Mouse (Mus musculus): ENCODE data around the gene Litaf. TPM values are rescaled to one million over a fixed set of nuclear protein-coding genes. Genes with fewer than 3 reads are reported as not detected.
A peak's percentile ranks its signal among the peaks of the same experiment; 100 is the strongest.
"Not testable (repeated sequence)": the region's sequence is repeated elsewhere in the genome, so short reads cannot be mapped to it uniquely, and the experiment has no call there.

The Litaf gene
- polyA plus RNA-seq, 1 experiment from 2014 or later: 71.6 TPM

DNA sequence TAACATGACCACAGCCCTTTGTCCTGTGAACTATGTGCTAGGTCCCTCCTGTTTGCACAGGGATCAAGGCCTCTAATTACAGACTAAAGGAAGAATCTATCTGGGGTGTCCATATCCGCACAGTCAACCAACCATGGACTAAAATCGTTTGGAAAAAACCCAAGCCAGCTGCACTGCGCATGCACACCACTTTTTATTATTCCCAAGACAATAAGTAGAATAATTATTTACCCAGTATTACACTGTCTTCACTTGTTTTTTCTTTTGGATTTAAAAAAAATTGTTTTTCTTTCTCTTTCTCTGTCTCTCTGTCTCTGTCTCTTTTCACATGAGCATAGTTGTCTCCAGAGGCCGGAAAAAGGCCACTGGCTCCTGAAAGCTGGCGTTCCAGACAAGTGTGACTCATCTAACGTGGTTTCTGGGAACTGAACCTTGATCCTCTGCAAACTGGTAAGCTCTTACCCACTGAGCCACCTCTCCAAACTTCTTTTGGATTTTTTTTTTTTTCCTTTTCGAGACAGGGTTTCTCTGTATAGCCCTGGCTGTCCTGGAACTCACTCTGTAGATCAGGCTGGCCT, 84.4 kb downstream of the Litaf start:
- H3K4me3 ChIP-seq (ENCODE audit: low read depth, low read length): no peak overlapping the region
- DNase-seq (ENCODE audit: low spot score): no peak
- H3K4me2 ChIP-seq (replicated peaks; ENCODE audit: low read depth, low read length): no peak overlapping the region
- H3K27ac ChIP-seq (ENCODE audit: low read depth, low read length): no peak overlapping the region
- no peak overlapping the region for H3K9ac ChIP-seq (ENCODE audit: low read depth, low read length)
- WGBS: 68% methylated on average over 7 of the region's 7 CpGs
- no peaks in the 10 kb centered on the region for H3K4me1 ChIP-seq (replicated peaks; ENCODE audit: control insufficient read depth, insufficient read depth, low read length)
- H3K27me3 ChIP-seq (ENCODE audit: control insufficient read depth, insufficient read depth, low read length): no peaks in the 10 kb centered on the region
- no peaks in the 10 kb centered on the region for H3K36me3 ChIP-seq (ENCODE audit: control insufficient read depth, insufficient read depth, low read length)
- no peaks in the 10 kb centered on the region for H3K9me3 ChIP-seq (ENCODE audit: control insufficient read depth, low read length)
- no peak for ATAC-seq (ENCODE audit: low FRiP score)

DNA sequence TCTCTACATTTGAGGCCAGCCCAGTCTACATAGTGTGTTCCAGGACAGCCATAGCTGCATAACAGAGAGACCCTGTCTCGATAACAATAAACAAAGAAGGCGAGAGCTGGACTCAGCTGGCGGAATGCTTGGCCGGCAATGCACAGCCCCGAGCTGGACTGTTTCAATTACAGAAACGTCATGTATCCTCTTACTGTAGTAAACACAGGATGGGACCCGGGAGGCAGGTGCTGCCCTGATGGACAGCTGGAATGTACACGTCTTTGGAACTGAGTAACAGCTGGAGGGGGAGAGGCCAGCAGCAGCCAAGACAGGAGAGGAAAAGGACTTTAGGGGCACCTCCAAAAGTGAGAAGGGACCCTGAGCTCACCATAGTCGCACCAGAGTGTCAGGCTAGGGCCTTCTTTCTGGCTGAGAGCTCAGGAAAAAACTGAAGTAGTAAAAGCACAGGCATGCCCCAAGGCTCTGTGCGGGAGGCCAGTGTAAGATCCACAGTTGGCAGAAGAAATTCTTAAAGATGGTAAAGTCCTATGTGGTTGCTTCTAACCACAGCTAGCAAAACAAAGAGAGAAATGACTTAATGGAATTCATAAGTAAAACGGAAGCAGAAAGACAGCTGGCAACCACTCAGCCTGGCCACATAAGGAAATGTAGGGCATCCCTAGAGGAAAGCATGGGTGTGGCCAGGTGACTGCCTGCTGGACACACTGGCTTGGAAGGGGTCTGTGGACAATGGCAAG, 86.7 kb downstream of the Litaf start:
- Histone ChIP-seq H3K36me3 (ENCODE audit: control insufficient read depth, insufficient read depth, low read length) (no peaks in the 10 kb centered on the region), H3K4me3 (ENCODE audit: low read depth, low read length) (no peak overlapping the region), H3K4me1 (replicated peaks; ENCODE audit: control insufficient read depth, insufficient read depth, low read length) (no peaks in the 10 kb centered on the region), H3K27ac (ENCODE audit: low read depth, low read length) (0 out of 2 replicates have a peak overlapping the region, but pooled peaks have one; percentile 0), H3K27me3 (ENCODE audit: control insufficient read depth, insufficient read depth, low read length) (no peaks in the 10 kb centered on the region), H3K4me2 (replicated peaks; ENCODE audit: low read depth, low read length) (no peak overlapping the region), H3K9ac (ENCODE audit: low read depth, low read length) (no peak overlapping the region), H3K9me3 (ENCODE audit: control insufficient read depth, low read length) (no peaks in the 10 kb centered on the region)
- ATAC-seq (ENCODE audit: low FRiP score) (0 out of 2 replicates have a peak, but pooled peaks have one; percentile 33), DNase-seq (ENCODE audit: low spot score) (no peak)
- WGBS: 66% methylated on average over 11 of the region's 11 CpGs

DNA sequence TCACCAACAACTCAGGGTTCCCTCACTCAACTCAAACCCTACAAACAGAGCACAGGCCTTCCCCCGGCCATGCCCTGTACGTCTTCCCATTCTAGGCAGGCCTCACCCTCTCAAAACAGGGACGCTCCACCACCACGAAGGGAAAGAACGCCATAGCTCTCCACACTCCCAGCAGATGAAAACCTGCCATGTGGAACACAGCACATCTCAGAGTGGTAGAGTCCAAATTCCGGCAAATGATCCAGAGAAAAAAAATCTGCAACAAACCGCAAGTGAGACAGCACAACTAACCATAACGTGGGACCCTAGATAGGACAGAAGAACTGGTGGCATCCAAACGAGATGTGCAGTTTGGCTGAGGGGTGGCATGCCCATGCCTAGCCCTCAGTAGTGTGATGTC, 88.1 kb downstream of the Litaf start:
- ATAC-seq (ENCODE audit: low FRiP score) (no peak), DNase-seq (ENCODE audit: low spot score) (no peak)
- Histone ChIP-seq H3K27ac (ENCODE audit: low read depth, low read length) (no peak overlapping the region), H3K9me3 (ENCODE audit: control insufficient read depth, low read length) (no peaks in the 10 kb centered on the region), H3K4me1 (replicated peaks; ENCODE audit: control insufficient read depth, insufficient read depth, low read length) (peaks cover 2% of the 10 kb centered on the region; the same call in 1 of the 2 replicates), H3K9ac (ENCODE audit: low read depth, low read length) (no peak overlapping the region), H3K27me3 (ENCODE audit: control insufficient read depth, insufficient read depth, low read length) (no peaks in the 10 kb centered on the region), H3K4me2 (replicated peaks; ENCODE audit: low read depth, low read length) (no peak overlapping the region), H3K4me3 (ENCODE audit: low read depth, low read length) (no peak overlapping the region), H3K36me3 (ENCODE audit: control insufficient read depth, insufficient read depth, low read length) (no peaks in the 10 kb centered on the region)
- WGBS: 93% methylated on average over 9 of the region's 9 CpGs

DNA sequence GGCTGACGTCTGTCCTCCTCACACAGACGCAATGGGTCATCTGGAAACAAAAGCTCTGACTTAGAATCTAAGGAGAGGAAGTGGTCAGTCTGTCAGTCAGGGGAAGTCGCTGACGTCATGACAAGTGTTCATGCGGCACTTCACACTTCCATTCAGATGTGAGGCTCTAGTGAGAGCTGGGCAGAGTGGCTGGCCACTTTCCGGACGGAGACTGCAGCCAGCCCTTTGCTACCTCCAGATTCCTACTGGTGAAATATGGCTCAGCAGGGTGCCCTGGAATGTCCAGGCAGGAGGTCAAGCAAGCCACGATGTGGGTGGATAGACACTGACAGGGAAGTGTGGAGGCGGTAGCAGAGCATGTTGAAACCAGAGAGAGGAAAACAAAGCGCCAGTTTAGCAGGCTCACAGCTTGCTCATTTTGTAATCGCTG, 89.7 kb downstream of the Litaf start:
- Histone ChIP-seq H3K9me3 (ENCODE audit: control insufficient read depth, low read length) (no peaks in the 10 kb centered on the region), H3K4me3 (ENCODE audit: low read depth, low read length) (no peak overlapping the region), H3K4me1 (replicated peaks; ENCODE audit: control insufficient read depth, insufficient read depth, low read length) (peaks cover 2% of the 10 kb centered on the region; the same call in 1 of the 2 replicates), H3K27ac (ENCODE audit: low read depth, low read length) (no peak overlapping the region), H3K36me3 (ENCODE audit: control insufficient read depth, insufficient read depth, low read length) (no peaks in the 10 kb centered on the region), H3K27me3 (ENCODE audit: control insufficient read depth, insufficient read depth, low read length) (no peaks in the 10 kb centered on the region), H3K9ac (ENCODE audit: low read depth, low read length) (no peak overlapping the region), H3K4me2 (replicated peaks; ENCODE audit: low read depth, low read length) (no peak overlapping the region)
- DNase-seq (ENCODE audit: low spot score) (no peak), ATAC-seq (ENCODE audit: low FRiP score) (no peak)
- 48% methylated on average over 11 of the region's 11 CpGs for WGBS

DNA sequence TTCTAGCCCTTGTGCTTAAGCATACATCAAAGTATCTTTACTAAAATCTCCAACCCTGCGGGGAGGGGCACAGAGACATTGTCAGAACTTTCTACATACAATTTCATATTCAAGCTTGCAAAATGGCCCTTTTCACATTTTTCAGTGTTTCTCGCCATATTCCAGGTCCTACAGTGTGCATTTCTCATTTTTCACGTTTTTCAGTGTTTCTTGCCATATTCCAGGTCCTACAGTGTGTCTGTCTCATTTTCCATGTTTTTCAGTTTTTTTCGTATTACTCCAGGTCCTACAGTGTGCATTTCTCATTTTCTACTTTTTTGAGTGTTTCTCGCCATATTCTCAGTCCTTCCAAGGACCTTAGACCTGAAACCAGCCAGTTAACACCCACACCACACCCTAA, 91.0 kb downstream of the Litaf start:
- Histone ChIP-seq H3K9me3 (ENCODE audit: control insufficient read depth, low read length) (no peaks in the 10 kb centered on the region), H3K36me3 (ENCODE audit: control insufficient read depth, insufficient read depth, low read length) (no peaks in the 10 kb centered on the region), H3K27ac (ENCODE audit: low read depth, low read length) (no peak overlapping the region), H3K4me1 (replicated peaks; ENCODE audit: control insufficient read depth, insufficient read depth, low read length) (peaks cover 2% of the 10 kb centered on the region; the same call in 1 of the 2 replicates), H3K27me3 (ENCODE audit: control insufficient read depth, insufficient read depth, low read length) (no peaks in the 10 kb centered on the region), H3K4me3 (ENCODE audit: low read depth, low read length) (no peak overlapping the region), H3K4me2 (replicated peaks; ENCODE audit: low read depth, low read length) (no peak overlapping the region), H3K9ac (ENCODE audit: low read depth, low read length) (no peak overlapping the region)
- 77% methylated on average over 5 of the region's 5 CpGs for WGBS
- no peak for DNase-seq (ENCODE audit: low spot score)
- ATAC-seq (ENCODE audit: low FRiP score): peak; percentile 83; the same call in 1 of the 2 replicates

DNA sequence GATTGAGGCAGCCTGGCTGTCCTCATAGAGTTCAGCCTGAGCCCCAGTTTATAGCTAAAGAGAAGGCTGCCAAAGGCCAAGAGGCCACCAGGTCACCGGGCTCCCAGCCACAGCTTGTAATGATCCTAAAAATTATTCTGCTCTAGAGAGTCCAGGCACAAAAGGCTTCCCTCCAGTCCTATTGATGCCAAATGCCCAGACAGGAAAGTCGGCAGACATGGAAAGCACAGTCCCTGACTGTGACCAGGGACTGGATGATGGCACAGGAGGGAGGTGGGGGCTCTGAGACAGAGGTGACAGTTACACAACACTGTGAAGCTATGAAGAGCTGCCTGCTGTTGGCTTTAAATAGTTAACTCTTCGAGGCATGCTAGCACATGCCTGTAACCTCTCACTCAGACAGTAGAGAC, 91.9 kb downstream of the Litaf start:
- Histone ChIP-seq H3K27me3 (ENCODE audit: control insufficient read depth, insufficient read depth, low read length) (no peaks in the 10 kb centered on the region), H3K9ac (ENCODE audit: low read depth, low read length) (no peak overlapping the region), H3K36me3 (ENCODE audit: control insufficient read depth, insufficient read depth, low read length) (no peaks in the 10 kb centered on the region), H3K9me3 (ENCODE audit: control insufficient read depth, low read length) (no peaks in the 10 kb centered on the region), H3K4me3 (ENCODE audit: low read depth, low read length) (no peak overlapping the region), H3K4me2 (replicated peaks; ENCODE audit: low read depth, low read length) (no peak overlapping the region), H3K27ac (ENCODE audit: low read depth, low read length) (no peak overlapping the region; the same call in 1 of the 2 replicates), H3K4me1 (replicated peaks; ENCODE audit: control insufficient read depth, insufficient read depth, low read length) (peaks cover 2% of the 10 kb centered on the region; the same call in 1 of the 2 replicates)
- no peak for ATAC-seq (ENCODE audit: low FRiP score)
- WGBS: 34% methylated on average over 3 of the region's 3 CpGs
- DNase-seq (ENCODE audit: low spot score): no peak

DNA sequence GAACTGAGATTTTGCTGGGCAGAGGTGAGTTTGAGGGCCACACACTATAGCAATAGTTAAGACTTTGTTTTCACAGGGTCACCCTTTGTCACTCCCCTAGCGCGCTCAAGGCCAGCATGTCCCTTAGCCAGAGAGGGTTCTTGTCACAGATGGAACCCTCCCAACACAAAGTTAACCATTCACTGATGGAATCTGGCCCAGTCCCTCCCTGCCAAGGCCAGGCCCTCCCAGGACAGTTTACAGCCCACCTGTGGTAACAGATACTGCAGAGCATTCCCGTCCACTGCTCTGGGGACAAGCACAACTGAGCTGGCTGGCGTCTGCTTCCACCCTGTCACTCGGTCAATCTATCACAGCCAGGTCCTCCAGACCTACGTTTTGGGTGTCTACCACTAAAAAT, 93.7 kb downstream of the Litaf start:
- H3K27me3 ChIP-seq (ENCODE audit: control insufficient read depth, insufficient read depth, low read length): no peaks in the 10 kb centered on the region
- no peak overlapping the region for H3K4me2 ChIP-seq (replicated peaks; ENCODE audit: low read depth, low read length)
- ATAC-seq (ENCODE audit: low FRiP score): no peak
- no peak overlapping the region for H3K4me3 ChIP-seq (ENCODE audit: low read depth, low read length)
- no peaks in the 10 kb centered on the region for H3K36me3 ChIP-seq (ENCODE audit: control insufficient read depth, insufficient read depth, low read length)
- H3K9ac ChIP-seq (ENCODE audit: low read depth, low read length): no peak overlapping the region
- peaks cover 2% of the 10 kb centered on the region; the same call in 1 of the 2 replicates for H3K4me1 ChIP-seq (replicated peaks; ENCODE audit: control insufficient read depth, insufficient read depth, low read length)
- DNase-seq (ENCODE audit: low spot score): no peak
- 75% methylated on average over 6 of the region's 6 CpGs for WGBS
- H3K9me3 ChIP-seq (ENCODE audit: control insufficient read depth, low read length): no peaks in the 10 kb centered on the region
- H3K27ac ChIP-seq (ENCODE audit: low read depth, low read length): no peak overlapping the region

DNA sequence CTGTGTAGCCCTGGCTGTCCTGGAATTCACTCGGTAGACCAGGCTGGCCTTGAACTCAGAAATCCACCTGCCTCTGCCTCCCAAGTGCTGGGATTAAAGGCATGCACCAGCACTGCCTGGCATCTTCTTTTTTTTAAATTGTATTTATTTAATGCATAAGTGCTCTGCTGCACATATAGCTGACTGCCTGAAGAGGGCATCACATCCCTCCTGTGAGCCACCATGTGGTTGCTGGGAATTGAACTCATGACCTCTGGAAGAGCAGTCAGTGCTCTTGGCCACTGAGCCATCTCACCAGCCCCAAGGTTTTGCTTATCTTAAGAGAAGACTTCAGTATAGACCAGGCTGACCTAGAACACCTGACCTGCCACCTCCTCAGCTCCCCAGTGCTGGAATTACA, 96.0 kb downstream of the Litaf start:
- H3K4me2 ChIP-seq (replicated peaks; ENCODE audit: low read depth, low read length); H3K27ac ChIP-seq (ENCODE audit: low read depth, low read length); DNase-seq (ENCODE audit: low spot score); H3K27me3 ChIP-seq (ENCODE audit: control insufficient read depth, insufficient read depth, low read length); H3K9me3 ChIP-seq (ENCODE audit: control insufficient read depth, low read length); ATAC-seq (ENCODE audit: low FRiP score); H3K4me3 ChIP-seq (ENCODE audit: low read depth, low read length); H3K36me3 ChIP-seq (ENCODE audit: control insufficient read depth, insufficient read depth, low read length); H3K9ac ChIP-seq (ENCODE audit: low read depth, low read length); H3K4me1 ChIP-seq (replicated peaks; ENCODE audit: control insufficient read depth, insufficient read depth, low read length): not testable (repeated sequence)
- 93% methylated on average over 1 of the region's 1 CpGs for WGBS

DNA sequence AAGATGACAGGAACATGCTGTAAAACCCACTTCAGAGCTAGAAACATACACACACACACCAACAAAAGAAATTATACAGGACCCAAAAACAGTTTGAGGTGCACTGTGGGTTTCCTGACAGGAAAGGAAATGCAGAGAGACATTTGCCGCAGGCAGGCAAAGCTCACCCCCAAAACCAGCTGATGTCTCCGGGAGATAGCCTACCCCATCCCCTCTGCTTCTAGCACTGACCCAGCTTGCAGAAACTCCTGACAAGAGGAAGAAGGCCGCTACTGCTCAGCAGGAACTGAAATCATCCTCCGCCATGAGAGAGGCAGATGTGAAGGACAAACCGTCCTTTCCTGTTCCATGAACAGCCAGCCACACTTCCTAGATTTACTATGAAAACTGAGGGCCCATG, 96.6 kb downstream of the Litaf start:
- Histone ChIP-seq H3K27me3 (ENCODE audit: control insufficient read depth, insufficient read depth, low read length) (no peaks in the 10 kb centered on the region), H3K4me3 (ENCODE audit: low read depth, low read length) (no peak overlapping the region), H3K27ac (ENCODE audit: low read depth, low read length) (no peak overlapping the region), H3K9ac (ENCODE audit: low read depth, low read length) (no peak overlapping the region), H3K9me3 (ENCODE audit: control insufficient read depth, low read length) (no peaks in the 10 kb centered on the region), H3K4me2 (replicated peaks; ENCODE audit: low read depth, low read length) (no peak overlapping the region), H3K4me1 (replicated peaks; ENCODE audit: control insufficient read depth, insufficient read depth, low read length) (peaks cover 2% of the 10 kb centered on the region; the same call in 1 of the 2 replicates), H3K36me3 (ENCODE audit: control insufficient read depth, insufficient read depth, low read length) (no peaks in the 10 kb centered on the region)
- 76% methylated on average over 5 of the region's 5 CpGs for WGBS
- ATAC-seq (ENCODE audit: low FRiP score) (no peak), DNase-seq (ENCODE audit: low spot score) (no peak)
